Mouse (Mus musculus) CH12.LX (cell line): ENCODE measurements around the gene Fryl. TPM values are rescaled to one million over a fixed set of nuclear protein-coding genes. Genes with fewer than 3 reads are reported as not detected.

Source experiments
- DNase-seq: peaks from one replicate; pipeline ENCODE4 v3.0.0-alpha.2; 2013; ENCODE audit errors: extremely low read depth
- H3K27ac ChIP-seq: 2 replicates; pipeline ENCODE4 v1.5.1; 2012; ENCODE audit warnings: low read depth, mild to moderate bottlenecking, control low read depth, moderate library complexity; ENCODE audit not compliant: insufficient read depth
- H3K27me3 ChIP-seq: replicated peaks from 2 replicates; pipeline ENCODE3; 2012; ENCODE audit warnings: inconsistent platforms
- H3K36me3 ChIP-seq, 2 experiments: replicated peaks in 1 of 2; 2 replicates each; pipeline versions ENCODE3 to v1.6.1; 2012; ENCODE audit warnings: inconsistent platforms in 1 of 2, low read length in 1 of 2, mild to moderate bottlenecking in 1 of 2, mixed read lengths in 1 of 2, moderate library complexity in 1 of 2; ENCODE audit not compliant: control insufficient read depth in 1 of 2, insufficient read depth in 1 of 2
- H3K4me1 ChIP-seq, 2 experiments: 2 replicates each; pipeline ENCODE4 v1.6.1; 2012; ENCODE audit warnings: inconsistent platforms in 1 of 2, moderate library complexity in 1 of 2; ENCODE audit not compliant: insufficient read depth in 2 of 2, control insufficient read depth in 1 of 2
- H3K4me2 ChIP-seq: 2 replicates; pipeline ENCODE4 v1.6.1; 2012; ENCODE audit warnings: low read depth, mild to moderate bottlenecking, control low read depth; ENCODE audit not compliant: poor library complexity, insufficient read depth, severe bottlenecking
- H3K4me3 ChIP-seq, 3 experiments: fragments of 150-350 bp in 1 of 3; sonication (generic) in 1 of 3; replicated peaks in 1 of 3; 2 replicates each; pipeline versions ENCODE3 to v1.5.1; 2011 to 2012; ENCODE audit warnings: low read depth in 2 of 3, low read length in 2 of 3, mild to moderate bottlenecking in 2 of 3, moderate library complexity in 2 of 3, control low read depth in 1 of 3, improper control_type of control experiment in 1 of 3, inconsistent platforms in 1 of 3, mixed read lengths in 1 of 3; ENCODE audit not compliant: poor library complexity in 1 of 3
- H3K79me2 ChIP-seq: replicated peaks from 2 replicates; pipeline ENCODE4 v1.6.1; 2012; ENCODE audit warnings: mild to moderate bottlenecking, moderate library complexity; ENCODE audit not compliant: control insufficient read depth, poor library complexity, insufficient read depth, severe bottlenecking; ENCODE audit errors: extremely low read depth
- H3K9ac ChIP-seq: 2 replicates; pipeline ENCODE4 v1.6.1; 2012; ENCODE audit warnings: low read depth, mild to moderate bottlenecking, control low read depth, moderate library complexity; ENCODE audit not compliant: insufficient read depth
- H3K9me3 ChIP-seq: replicated peaks from 2 replicates; pipeline ENCODE3; 2012; ENCODE audit warnings: low read length, inconsistent platforms, mixed read lengths
- BHLHE40 ChIP-seq: IDR thresholded peaks from 2 replicates; pipeline ENCODE4 v1.6.1; 2011; ENCODE audit warnings: mild to moderate bottlenecking, low read depth, low read length, improper control_type of control experiment
- CHD2 ChIP-seq: IDR thresholded peaks from 2 replicates; pipeline ENCODE4 v1.6.1; 2011; ENCODE audit warnings: low read length, improper control_type of control experiment
- CTCF ChIP-seq, 2 experiments: IDR thresholded peaks in 1 of 2; conservative IDR thresholded peaks in 1 of 2; 2 replicates each; pipeline ENCODE4 v1.5.1; 2011 to 2012; ENCODE audit warnings: low read depth in 2 of 2, low read length in 2 of 2, improper control_type of control experiment in 1 of 2, inconsistent platforms in 1 of 2, mild to moderate bottlenecking in 1 of 2, moderate library complexity in 1 of 2
- E2F4 ChIP-seq: IDR thresholded peaks from 2 replicates; pipeline ENCODE4 v1.6.1; 2011; ENCODE audit warnings: low read depth, low read length, improper control_type of control experiment; ENCODE audit not compliant: insufficient replicate concordance
- ELF1 ChIP-seq: IDR thresholded peaks from 2 replicates; pipeline ENCODE4 v1.6.1; 2014; ENCODE audit warnings: low read depth, mild to moderate bottlenecking, inconsistent platforms, low read length, improper control_type of control experiment
- EP300 ChIP-seq: IDR thresholded peaks from 2 replicates; pipeline ENCODE4 v1.6.1; 2011; ENCODE audit warnings: low read length, improper control_type of control experiment
- ETS1 ChIP-seq: conservative IDR thresholded peaks from 2 replicates; pipeline ENCODE4 v1.6.1; 2012; ENCODE audit warnings: low read depth, mild to moderate bottlenecking, inconsistent platforms, low read length, improper control_type of control experiment, moderate library complexity
- GABPA ChIP-seq: IDR thresholded peaks from 2 replicates; pipeline ENCODE4 v1.6.1; 2012; ENCODE audit warnings: low read depth, low read length, improper control_type of control experiment, inconsistent platforms; ENCODE audit not compliant: insufficient replicate concordance
- HCFC1 ChIP-seq: IDR thresholded peaks from 2 replicates; pipeline ENCODE4 v1.6.1; 2012; ENCODE audit warnings: low read depth, mild to moderate bottlenecking, inconsistent platforms, low read length, improper control_type of control experiment
- IRF4 ChIP-seq: IDR thresholded peaks from 2 replicates; pipeline ENCODE4 v1.6.1; 2014; ENCODE audit warnings: low read depth, mild to moderate bottlenecking, inconsistent platforms, low read length, improper control_type of control experiment
- JUN ChIP-seq: IDR thresholded peaks from 2 replicates; pipeline ENCODE4 v1.6.1; 2011; ENCODE audit warnings: low read depth, mild to moderate bottlenecking, low read length, improper control_type of control experiment, moderate library complexity; ENCODE audit not compliant: insufficient read depth
- JUND ChIP-seq: conservative IDR thresholded peaks from 2 replicates; pipeline ENCODE4 v1.6.1; 2011; ENCODE audit warnings: low read depth, low read length, improper control_type of control experiment
- MAFK ChIP-seq: IDR thresholded peaks from 2 replicates; pipeline ENCODE4 v1.6.1; 2011; ENCODE audit warnings: low read length, improper control_type of control experiment; ENCODE audit not compliant: insufficient replicate concordance
- MEF2A ChIP-seq: IDR thresholded peaks from 2 replicates; pipeline ENCODE4 v1.6.1; 2014; ENCODE audit warnings: low read depth, mild to moderate bottlenecking, inconsistent platforms, low read length, improper control_type of control experiment, borderline replicate concordance
- NELFE ChIP-seq: IDR thresholded peaks from 2 replicates; pipeline ENCODE4 v1.6.1; 2011; ENCODE audit warnings: low read depth, low read length, improper control_type of control experiment
- NRF1 ChIP-seq: IDR thresholded peaks from 2 replicates; pipeline ENCODE4 v1.6.1; 2014; ENCODE audit warnings: low read depth, mild to moderate bottlenecking, inconsistent platforms, low read length, improper control_type of control experiment, moderate library complexity
- POLR2A ChIP-seq: IDR thresholded peaks from 2 replicates; pipeline ENCODE4 v1.6.1; 2011; ENCODE audit warnings: low read depth, mild to moderate bottlenecking, improper control_type of control experiment, low read length
- RCOR1 ChIP-seq: conservative IDR thresholded peaks from 2 replicates; pipeline ENCODE4 v1.6.1; 2012; ENCODE audit warnings: low read depth, mild to moderate bottlenecking, inconsistent platforms, low read length, improper control_type of control experiment
- TBP ChIP-seq: conservative IDR thresholded peaks from 2 replicates; pipeline ENCODE4 v1.6.1; 2011; ENCODE audit warnings: low read depth, low read length, improper control_type of control experiment
- TCF12 ChIP-seq: IDR thresholded peaks from 2 replicates; pipeline ENCODE4 v1.6.1; 2014; ENCODE audit warnings: low read depth, mild to moderate bottlenecking, inconsistent platforms, low read length, improper control_type of control experiment
- USF1 ChIP-seq: IDR thresholded peaks from 2 replicates; pipeline ENCODE4 v1.6.1; 2014; ENCODE audit warnings: low read depth, mild to moderate bottlenecking, inconsistent platforms, low read length, improper control_type of control experiment
- USF2 ChIP-seq: conservative IDR thresholded peaks from 2 replicates; pipeline ENCODE4 v1.6.1; 2011; ENCODE audit warnings: low read depth, low read length, improper control_type of control experiment
- ZKSCAN1 ChIP-seq: IDR thresholded peaks from 2 replicates; pipeline ENCODE4 v1.6.1; 2012; ENCODE audit warnings: low read depth, inconsistent platforms, low read length, improper control_type of control experiment, borderline replicate concordance
- ZMIZ1 ChIP-seq: IDR thresholded peaks from 2 replicates; pipeline ENCODE4 v1.6.1; 2012; ENCODE audit warnings: low read depth, mild to moderate bottlenecking, inconsistent platforms, low read length, improper control_type of control experiment
- ZNF384 ChIP-seq: IDR thresholded peaks from 2 replicates; pipeline ENCODE4 v1.6.1; 2012; ENCODE audit warnings: low read depth, low read length, improper control_type of control experiment, inconsistent platforms
- dilution Hi-C: fragments of 300-500 bp; cut with MboI; formaldehyde crosslinking; loops from 2 replicates; pipeline ENCODE4 v1.14.3; 2020; ENCODE audit warnings: low sequenced_read_pairs; ENCODE audit not compliant: extremely low pct_unique_long_range_greater_than_20kb, extremely low pct_ligation_motif_present
- in situ Hi-C: fragments of 300-500 bp; cut with MboI; formaldehyde crosslinking; loops from 3 replicates; pipeline ENCODE4 v1.14.3; 2019; ENCODE audit warnings: low sequenced_read_pairs, low pct_ligation_motif_present, low pct_unique_long_range_greater_than_20kb, mixed read lengths
- polyA plus RNA-seq: library from polyadenylated mRNA; unstranded; fragments of >175 nt; gene quantifications from 2 replicates; pipeline ENCODE4 v1.2.1, GENCODE M21; 2012; ENCODE audit warnings: low read depth; ENCODE audit not compliant: insufficient read length
- total RNA-seq, 2 experiments: library from RNA; depleted of rRNA; stranded (reverse); fragments of 300-350 nt in 1 of 2; fragments of >200 nt in 1 of 2; gene quantifications; 2 replicates each; pipeline ENCODE4 v1.2.3; 2012 to 2014

The Fryl gene
- total and polyA plus RNA-seq, 3 experiments = 23.2 to 38.4 (median 31.3) TPM

- H3K9me3 ChIP-seq = no peaks in the 10 kb centered on the region
- no peak overlapping the region for H3K27ac ChIP-seq
- no peak overlapping the region for H3K9ac ChIP-seq
- peaks cover 25 to 78% of the 10 kb centered on the region in 2 experiments for H3K36me3 ChIP-seq
- H3K4me2 ChIP-seq = no peak overlapping the region
- in situ Hi-C loops = no loop called here
- no peak for TF ChIP-seq EP300
- TF ChIP-seq NRF1 = no peak
- DNase-seq = no peak
- H3K79me2 ChIP-seq = no peaks in the 10 kb centered on the region
- no peaks in the 10 kb centered on the region for H3K27me3 ChIP-seq
- dilution Hi-C loops = no loop called here
- H3K4me3 ChIP-seq = no peak overlapping the region
- H3K4me1 ChIP-seq = no peaks in the 10 kb centered on the region
Measured at GRCm38 (mm10) chr5:73112331-73112730, 144.1 kb downstream of the Fryl start.

GRCm38 (mm10) chr5:73103657-73104056 is 152.8 kb downstream of the Fryl start:
- dilution Hi-C loops (no loop called here), in situ Hi-C loops (no loop called here)
- no peak overlapping the region for H3K4me3 ChIP-seq
- H3K4me1 ChIP-seq = no peaks in the 10 kb centered on the region
- H3K4me2 ChIP-seq = no peak overlapping the region
- DNase-seq = no peak
- H3K9ac ChIP-seq = no peak overlapping the region
- H3K36me3 ChIP-seq = peaks cover 50 to 81% of the 10 kb centered on the region in 2 experiments
- no peak overlapping the region for H3K27ac ChIP-seq
- H3K27me3 ChIP-seq = no peaks in the 10 kb centered on the region
- H3K79me2 ChIP-seq = no peaks in the 10 kb centered on the region
- no peaks in the 10 kb centered on the region for H3K9me3 ChIP-seq
- TF ChIP-seq HCFC1 (no peak), BHLHE40 (no peak), EP300 (no peak), JUND (no peak), USF1 (no peak), MEF2A (no peak), POLR2A (no peak), MAFK (no peak), TBP (no peak), ZMIZ1 (no peak)

- no peak for DNase-seq
- dilution Hi-C loops (no loop called here), in situ Hi-C loops (no loop called here)
- H3K27ac ChIP-seq = no peak overlapping the region
- H3K36me3 ChIP-seq = peaks cover 53 to 82% of the 10 kb centered on the region in 2 experiments
- H3K79me2 ChIP-seq = no peaks in the 10 kb centered on the region
- no peaks in the 10 kb centered on the region for H3K4me1 ChIP-seq
- H3K27me3 ChIP-seq = no peaks in the 10 kb centered on the region
- no peak overlapping the region for H3K9ac ChIP-seq
- H3K4me3 ChIP-seq = no peak overlapping the region
- H3K9me3 ChIP-seq = no peaks in the 10 kb centered on the region
- H3K4me2 ChIP-seq = no peak overlapping the region
- TF ChIP-seq TCF12 (no peak), ZKSCAN1 (no peak), USF2 (no peak), ETS1 (no peak), NELFE (no peak), MAFK (no peak), GABPA (no peak), HCFC1 (no peak), ZNF384 (no peak), EP300 (no peak), JUN (no peak), ELF1 (no peak), ZMIZ1 (no peak), CTCF (conservative IDR thresholded peaks at IDR 0.05 in 1 of 2, IDR thresholded peaks at IDR 0.05 in 1 of 2; ENCODE audit: low read depth in 2 of 2, low read length in 2 of 2) (no peak), IRF4 (no peak), CHD2 (no peak), BHLHE40 (no peak), E2F4 (no peak), RCOR1 (no peak)
Measured at GRCm38 (mm10) chr5:73102342-73102989, 154.0 kb downstream of the Fryl start.
